Mouse (Mus musculus): Measurements from ENCODE around the gene Lig1.
A peak's percentile ranks its signal among the peaks of the same experiment; 100 is the strongest.

Gene Lig1

DNA sequence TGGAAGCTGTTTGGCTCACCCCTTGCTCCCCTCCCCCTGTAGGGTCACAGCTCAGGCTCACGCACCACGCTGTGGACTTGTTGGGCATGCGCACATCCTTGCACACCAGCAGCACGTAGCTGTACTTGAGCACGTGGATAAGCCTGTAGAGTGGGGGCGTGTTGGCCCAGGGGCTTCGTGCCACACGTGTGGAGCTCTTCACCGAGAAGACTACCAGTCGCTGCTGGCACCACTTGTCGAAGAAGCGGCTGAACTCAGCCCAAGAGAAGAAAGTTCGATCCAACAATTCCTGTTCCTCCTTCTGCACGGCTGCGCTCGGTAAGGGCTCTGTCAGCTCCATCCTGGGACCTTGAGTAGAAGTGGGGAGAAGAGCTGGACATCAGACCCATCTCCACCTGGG is at the start of gene Lig1:
TSS of gene Lig1 (plus strand) at position 203 of the 400 bp plus-strand sequence.
- no peak for DNase-seq (ENCODE audit: extremely low spot score, low spot score)

DNA sequence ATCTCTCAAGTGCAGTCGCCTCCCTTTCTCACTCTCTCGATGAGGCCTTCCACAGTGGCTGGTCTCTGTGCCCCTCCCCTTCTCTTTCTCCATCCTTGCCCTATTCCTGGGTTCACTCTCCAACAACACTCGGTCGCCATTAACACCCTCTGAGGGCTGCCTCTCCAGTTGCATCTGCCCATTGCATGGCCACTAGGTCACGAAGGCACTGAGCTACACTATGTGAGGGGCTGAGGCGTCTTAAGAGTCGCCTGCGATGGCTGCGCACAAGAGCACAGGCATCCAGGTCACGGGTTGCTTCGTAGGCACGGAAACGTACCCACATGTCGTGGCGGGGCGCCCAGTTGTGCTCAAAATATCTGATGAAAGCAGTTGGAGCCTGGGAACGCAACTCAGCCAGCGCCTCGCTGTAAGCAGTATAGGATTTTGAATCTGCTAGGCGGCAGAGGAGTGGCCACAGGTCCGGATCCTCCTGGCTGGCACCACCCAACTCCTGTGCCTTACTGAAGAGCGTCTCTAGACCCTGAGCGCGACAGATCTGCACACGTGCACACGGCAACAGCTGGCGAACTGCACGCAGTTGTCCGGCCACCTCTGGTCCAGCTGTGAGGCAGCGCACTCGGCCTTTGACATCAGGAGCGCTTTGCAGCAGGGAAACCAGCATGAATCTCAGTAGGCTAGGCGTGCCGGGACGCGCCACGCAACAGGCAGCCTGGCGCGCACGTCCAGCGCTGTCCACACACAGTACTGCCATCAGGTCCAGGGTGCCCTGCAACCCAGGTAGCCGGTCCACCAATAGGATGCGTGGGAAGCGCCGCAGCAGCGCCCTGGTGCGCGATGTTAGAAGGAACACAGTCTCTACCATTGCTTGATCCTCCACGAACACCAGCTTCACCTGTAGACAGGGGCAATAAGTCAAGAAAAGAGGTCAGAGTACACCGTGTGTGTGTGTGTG is 16.1 kb upstream of the Lig1 start:
- no peak for DNase-seq (ENCODE audit: extremely low spot score, low spot score)

DNA sequence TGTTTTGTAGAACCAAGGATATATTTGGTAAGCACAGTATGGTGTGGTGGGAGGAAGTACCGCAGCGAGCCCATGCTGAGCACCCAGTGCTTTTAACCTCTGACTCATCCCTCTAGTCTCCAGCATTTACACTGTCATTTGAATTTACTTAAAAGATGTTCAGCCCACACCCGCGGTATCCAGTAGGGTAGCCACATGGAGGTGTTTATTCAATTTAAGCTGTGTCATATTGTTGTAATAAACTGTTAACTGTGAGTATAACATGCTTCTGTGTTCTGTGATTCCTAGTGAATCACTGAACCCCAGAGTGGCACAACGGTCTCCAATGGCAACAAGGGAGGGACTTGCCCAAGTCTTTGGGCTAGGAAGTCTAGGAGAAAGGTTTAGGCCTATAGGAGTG is 13.2 kb upstream of the Lig1 start:
- DNase-seq (ENCODE audit: extremely low spot score, low spot score): no peak

DNA sequence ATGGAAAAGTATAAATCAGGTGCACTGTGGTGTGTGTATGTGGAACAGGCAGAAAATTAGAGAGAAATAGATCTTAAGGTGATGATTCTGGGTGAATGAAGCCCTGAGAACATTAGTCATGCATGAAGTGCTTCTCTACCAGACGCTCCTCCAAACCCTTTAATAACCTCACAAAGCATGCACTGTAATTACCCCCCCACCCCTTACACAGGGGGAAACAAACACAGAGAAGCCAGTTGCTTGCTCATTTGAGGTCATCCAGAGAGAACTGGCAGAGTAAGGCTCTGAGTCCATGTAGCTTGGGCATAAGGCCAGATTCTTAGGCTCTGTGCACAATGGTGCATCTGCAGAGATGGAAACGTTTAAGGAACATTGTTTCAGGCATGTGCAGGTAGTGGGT is 12.7 kb upstream of the Lig1 start:
- DNase-seq (ENCODE audit: extremely low spot score, low spot score): no peak

DNA sequence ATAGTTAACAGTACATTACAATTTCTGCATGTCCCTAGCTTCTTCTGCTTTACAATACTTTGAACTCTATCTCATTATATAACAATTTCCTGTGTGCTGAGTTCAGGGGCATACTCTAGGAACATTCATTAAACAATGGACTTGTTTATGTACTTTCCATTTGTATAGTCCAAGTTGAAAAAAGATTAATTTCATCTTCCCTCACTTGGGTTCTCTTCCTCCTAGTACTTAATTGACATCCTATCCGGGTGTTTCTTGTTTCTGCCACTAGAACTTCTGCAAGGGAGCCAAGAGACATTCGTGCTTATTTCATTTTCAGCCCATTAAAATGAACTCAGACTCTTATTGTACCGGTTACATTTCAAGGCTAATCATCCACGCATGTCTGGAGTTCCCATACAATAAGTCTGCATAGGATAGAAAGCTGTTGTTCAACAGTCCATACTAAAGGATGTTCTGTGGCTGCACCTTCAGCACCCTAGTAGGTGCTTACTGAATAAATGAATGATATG is 8.3 kb upstream of the Lig1 start:
- DNase-seq (ENCODE audit: extremely low spot score, low spot score): no peak

DNA sequence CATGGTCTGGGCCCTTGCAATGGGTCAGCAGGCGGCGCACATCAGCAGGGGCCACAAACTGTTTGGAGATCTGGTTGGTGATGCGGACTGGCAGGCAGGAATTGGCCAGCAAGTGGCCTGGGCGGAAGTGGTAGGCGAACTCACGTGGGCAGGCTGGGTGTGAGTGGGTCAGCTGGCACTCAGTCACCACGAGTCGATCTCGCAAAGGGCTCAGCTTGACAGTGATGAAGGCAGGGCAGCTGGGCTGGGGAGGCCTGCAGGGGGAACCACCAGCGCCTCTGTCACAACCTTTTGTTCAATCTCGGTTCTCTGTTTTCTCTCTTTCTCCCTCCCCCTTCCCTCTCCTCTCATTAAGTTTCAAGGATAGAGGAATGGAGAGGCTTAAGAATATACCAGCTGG is 7.7 kb upstream of the Lig1 start:
- no peak for DNase-seq (ENCODE audit: extremely low spot score, low spot score)

DNA sequence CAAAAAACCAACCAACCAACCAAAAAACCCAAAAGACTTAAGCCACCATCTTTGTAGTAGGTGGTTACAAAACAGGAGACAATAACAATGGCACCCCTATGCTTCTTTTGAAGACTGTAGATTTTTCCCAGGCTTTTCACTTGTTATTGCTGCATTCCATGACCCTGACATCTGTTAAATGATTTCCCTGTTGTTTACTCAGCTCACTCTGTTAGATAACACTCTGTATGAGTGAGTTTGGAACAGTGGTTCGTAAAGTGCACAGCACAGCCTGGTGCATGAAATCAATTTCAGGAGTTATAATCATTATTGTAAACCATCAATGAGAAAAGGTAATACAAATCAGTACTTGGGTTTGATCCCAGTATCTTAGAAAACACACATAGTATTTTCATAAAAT is 5.4 kb upstream of the Lig1 start:
- DNase-seq (ENCODE audit: extremely low spot score, low spot score): no peak

DNA sequence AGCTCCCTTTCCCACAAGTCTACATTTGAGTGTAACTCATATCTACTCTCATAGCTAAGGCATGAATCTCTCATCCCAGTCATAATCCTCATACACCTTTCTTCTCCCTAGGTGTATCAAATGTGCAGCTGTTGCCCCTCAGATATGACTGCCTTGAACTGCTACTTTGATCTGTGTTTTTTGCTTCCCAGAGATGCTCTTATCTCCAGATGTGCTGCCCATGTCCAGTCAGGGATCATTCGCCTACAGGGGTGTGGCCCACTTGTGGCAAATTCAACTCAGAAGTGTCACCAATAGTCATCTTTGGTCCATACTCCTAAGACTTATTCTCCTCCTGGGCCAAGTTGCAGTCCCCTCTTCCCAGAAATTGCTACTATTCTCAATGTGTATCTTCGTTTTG is 750 bp downstream of the Lig1 start:
- DNase-seq (ENCODE audit: extremely low spot score, low spot score): no peak

DNA sequence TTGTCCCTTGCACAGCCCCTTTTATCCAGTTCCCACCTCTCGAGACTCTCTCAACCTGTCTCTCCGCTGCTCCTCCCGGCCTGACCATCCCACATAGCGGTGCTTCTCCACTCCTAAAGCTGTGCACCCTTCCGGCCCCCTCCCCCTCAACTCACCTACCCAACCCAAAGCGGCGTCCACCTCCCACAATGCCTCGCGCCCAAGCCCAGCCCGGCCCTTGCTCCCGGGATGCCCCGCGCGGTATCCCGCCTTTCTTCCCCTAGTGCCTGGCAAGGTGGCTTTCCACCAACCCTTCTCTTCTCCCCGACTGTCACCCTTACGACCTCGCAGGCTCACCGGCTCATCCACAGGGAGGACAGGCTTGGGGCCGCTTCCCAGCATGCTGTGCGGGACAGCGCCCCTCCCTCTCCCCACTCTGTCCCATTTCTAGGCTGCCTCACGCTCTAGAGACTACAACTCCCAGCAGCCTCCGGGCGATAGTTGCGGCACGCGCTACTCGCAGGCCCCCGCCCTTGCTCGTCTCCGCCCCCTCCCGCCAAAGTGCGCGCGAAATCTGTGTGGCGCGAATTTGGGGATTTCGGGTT is 1.3 kb downstream of the Lig1 start, which contains the start of gene Zswim9:
TSS of gene Zswim9 (minus strand) at position 414 of the 584 bp plus-strand sequence.
- DNase-seq (ENCODE audit: extremely low spot score, low spot score): peak; percentile 93

DNA sequence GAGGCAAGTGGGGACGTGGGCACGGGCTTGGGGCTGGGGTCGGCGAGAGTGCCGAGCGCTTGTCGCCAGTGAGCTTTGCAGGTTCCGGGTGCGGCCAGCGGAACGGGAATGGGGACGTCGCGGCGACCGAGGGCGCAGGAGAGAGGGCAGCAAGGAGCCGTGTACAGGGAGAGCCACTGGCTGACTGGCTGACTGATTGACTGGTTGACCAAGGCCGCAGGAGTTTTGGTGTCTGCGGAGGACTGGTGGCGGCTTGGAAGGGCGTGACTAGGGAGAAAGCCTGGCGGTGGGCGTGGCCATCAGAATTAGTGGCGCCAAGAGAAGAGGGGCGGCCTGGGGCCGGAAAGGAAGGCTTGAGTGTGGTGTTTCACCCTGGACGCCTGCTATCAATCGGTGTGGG is 1.9 kb downstream of the Lig1 start:
- peak; percentile 17 for DNase-seq (ENCODE audit: extremely low spot score, low spot score)

DNA sequence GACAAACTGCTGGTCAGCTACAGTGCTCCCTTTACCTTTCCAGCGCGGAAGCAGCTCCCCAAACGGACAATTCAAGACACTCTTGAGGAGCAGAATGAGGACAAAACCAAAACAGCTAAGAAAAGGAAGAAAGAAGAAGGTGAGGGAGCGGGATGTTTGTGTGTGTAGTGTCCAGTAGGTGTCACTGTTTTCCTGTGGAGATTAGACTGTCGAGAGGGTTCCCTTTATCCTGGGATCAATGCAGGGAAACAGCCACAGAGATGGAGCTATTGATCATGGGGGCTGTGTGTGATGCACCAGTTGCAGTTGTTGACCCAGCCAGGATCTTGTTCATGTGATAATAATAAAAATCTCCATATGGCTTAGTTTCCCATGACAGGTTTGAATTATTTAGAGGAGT is 11.5 kb downstream of the Lig1 start:
- DNase-seq (ENCODE audit: extremely low spot score, low spot score): no peak

DNA sequence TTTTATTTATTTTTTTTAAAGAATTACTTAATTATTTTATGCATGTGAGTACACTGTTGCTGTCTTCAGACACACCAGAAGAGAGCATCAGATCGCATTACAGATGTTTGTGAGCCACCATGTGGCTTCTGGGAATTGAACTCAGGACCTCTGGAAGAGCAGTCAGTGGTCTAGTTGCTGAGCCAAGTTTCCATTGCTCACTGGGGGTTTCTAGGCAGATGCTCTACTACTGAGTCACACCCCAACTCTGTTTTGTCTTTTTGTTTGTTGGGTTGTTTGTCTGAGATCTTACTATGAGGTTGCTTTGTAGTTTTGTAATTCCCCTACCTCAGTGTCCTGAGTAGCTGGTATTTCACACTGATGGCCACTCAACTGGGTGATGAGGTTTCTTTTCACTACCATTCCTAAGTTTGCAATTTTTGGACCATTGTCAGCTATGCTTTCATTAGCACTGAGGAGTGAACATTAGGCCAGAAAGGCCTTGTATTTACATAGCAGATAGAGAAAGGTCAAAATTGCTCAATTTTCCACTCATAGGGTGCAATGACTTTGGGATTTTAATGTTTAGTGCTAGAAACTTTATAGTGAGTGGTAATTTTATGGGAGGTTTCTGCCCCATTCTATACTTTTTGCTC is 13.1 kb downstream of the Lig1 start:
- no peak for DNase-seq (ENCODE audit: extremely low spot score, low spot score)

DNA sequence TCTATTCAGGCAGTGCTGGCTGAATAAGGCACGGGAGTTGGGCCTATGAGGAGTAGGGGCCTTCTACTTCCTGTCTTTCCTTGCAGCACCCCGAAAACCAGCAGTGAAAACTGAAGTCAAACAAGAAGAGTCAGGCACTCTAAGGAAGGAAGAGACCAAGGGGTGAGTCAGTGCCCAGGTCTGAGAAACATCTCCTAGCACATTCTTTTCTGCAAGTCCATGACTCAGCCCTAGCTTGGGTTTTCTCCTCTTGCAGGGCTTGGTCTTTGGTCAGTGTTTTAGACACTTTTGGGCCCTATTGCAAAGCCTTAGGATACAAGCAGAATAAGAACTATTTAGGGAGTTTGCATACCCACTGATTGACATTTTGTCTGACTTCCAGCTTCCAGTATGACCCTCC is 14.3 kb downstream of the Lig1 start:
- no peak for DNase-seq (ENCODE audit: extremely low spot score, low spot score)

DNA sequence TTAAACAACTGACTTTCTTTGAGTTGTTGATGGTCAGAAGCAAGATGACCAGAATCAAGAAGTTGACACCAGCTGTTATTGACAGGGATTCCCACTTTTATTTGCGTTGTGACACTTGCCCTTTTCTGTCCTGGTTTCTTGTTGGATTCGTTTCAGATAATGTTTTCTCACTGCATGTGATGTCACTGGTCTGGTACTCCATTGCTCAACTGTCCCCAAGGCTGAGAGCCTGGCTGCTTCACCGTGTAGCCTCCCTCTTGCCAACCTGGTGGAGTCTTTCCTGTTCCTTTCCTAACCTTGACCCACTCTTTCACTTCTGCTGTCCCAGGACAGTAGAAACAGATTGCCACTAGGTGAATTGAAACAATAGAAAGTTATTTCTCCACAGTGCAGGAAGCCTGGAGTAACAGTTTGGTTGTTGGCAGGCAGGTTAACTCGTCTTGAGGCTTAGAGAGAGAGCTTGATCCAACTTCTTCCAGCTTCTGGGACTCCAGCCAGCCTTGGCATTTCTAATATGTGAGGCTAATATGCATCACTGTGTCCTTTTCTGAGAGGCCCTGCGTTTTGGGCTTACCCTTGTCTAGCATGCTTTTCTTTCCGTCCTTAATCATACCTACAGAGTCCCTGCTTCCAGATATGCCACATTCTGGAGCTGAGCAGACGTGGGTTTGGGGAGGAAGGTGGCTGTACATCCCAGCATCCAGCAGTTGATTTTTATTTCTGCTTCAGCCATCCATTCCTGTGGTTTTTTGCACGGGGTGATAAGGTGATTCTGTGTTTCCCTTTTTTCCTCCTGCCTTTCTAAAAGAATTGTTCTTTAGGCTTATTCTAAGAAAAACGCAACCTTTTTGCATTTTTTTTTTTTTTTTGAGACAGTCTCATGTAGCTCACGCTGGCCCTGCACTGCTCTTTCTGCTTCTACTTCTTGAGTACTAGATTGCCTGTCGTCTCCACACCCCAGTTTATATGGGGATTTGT is 17.1 kb downstream of the Lig1 start:
- no peak for DNase-seq (ENCODE audit: extremely low spot score, low spot score)

DNA sequence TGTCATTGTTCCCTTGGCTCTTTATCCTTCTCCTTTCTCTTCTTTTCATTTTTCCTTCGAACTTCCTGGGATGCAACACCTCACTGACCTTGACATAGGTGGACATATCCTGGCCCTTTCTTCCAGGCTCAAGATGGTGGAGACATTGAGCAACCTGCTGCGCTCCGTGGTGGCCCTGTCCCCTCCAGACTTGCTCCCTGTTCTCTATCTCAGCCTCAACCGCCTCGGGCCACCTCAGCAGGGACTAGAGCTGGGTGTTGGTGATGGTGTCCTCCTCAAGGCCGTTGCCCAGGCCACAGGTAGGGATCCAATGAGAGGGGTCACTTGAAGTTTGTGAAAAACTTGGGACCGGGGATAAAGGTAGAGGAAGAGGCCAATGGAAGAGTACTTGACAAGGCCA is 18.2 kb downstream of the Lig1 start:
- no peak for DNase-seq (ENCODE audit: extremely low spot score, low spot score)

DNA sequence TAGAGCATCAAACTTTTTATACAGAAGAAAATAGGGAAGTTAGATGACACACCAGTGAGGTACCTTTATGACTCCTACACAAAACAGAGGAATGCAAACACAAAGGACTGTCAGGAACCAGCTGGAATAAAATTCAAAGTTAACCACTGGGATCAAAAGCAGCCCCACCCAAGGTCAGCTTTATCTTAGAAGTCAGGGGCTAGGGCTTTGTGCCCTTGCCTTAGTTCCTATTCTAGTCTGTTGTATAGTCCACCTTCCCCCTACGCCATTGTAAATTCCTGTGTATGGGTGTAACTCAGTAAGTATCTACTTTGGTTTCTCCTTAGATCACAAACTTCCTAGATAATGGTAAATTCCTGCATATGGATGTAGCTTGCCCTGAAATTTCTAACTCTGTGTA is 20.6 kb downstream of the Lig1 start:
- no peak for DNase-seq (ENCODE audit: extremely low spot score, low spot score)

DNA sequence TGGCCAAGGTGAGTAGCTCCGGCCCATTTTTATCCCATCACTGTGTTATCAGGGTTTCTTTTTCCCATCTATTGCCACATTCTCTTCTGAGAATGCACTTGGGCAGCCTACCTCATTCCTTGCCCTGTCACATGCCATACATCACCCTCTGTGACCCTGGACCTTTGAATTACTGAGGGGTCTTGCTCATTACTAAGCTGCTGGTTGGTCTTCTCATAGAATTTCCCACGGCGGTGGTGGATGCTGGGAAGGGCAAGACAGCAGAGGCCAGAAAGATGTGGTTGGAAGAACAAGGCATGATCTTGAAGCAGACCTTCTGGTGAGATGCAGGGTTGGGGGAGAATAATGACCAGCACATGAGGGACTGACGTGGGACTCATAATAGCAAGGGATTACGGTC is 21.7 kb downstream of the Lig1 start:
- DNase-seq (ENCODE audit: extremely low spot score, low spot score): no peak

DNA sequence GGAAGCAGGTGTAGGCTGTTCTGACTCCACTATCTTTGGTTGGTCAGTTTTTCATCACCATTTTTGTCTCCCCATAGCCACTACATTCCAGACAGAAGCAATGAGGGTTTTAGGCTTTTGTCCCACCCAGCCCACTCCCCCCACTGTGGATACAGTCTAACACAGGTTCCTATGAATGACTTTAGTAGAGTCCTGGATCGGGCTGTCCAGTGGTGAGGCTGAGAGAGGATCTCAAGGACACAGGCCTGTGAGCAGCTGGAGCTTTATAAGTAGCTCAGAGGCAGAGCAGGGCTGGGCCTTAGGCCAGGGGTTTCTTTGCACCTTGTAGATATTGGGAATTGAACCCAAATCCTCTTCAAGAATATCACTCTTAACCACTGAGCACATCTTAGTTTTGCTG is 24.6 kb downstream of the Lig1 start:
- DNase-seq (ENCODE audit: extremely low spot score, low spot score): no peak

DNA sequence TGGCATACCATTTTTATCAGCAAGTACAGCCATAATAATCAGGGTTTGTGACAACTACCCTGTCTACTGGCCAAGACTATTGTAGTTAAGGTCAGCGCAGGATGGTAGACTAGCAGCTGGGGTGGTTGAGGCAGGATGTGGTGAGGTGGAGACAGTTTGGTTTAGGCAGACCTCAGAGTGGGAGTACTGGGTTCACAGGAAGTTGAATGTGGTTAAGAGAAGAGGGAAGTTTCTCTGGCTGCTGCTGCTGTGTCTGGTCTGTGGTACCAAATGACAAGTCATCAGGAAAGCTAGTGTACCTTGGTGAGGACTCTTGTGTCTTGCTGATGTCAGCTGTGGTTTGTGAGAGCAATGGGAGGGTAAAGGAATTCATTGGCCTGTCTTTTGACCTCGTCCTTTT is 25.7 kb downstream of the Lig1 start:
- DNase-seq (ENCODE audit: extremely low spot score, low spot score): no peak

DNA sequence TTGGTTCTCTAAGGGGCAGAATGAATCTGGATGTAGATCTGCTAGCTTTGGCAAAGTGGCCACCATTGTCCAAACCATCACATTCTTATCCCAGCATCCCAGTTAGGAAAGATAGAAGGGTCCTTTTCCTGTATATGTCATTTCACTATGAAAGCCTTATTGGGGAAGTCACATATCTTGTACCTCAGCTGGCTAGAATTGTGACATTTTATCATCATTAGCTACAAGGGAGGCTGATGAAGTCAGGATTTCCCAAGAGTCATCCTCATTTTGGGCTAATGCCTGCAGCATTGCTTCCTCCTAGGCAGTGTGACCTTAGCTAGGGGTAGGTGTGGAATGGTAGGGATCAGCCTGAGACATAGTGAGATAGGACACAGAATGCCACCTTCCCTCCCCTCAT is 26.3 kb downstream of the Lig1 start:
- DNase-seq (ENCODE audit: extremely low spot score, low spot score): no peak

DNA sequence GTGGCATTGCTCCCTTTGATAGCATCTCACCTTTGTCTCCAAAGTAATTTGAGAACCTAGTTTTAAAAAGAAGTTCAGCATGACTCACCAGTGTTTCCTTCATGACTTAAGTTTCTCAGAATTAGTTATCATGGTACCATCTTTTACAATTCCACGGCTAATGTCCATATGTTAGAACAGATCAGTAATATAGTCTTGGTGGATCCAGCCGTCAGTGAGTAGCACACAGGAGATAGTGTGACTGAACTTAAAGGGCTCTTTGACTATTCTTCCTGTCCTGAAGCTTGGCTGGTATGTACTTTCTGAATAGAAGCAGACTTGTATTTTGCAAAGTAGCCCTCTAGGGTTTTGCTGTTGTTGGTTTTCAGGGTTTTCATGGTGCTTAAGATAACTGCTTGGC is 32.3 kb downstream of the Lig1 start:
- no peak for DNase-seq (ENCODE audit: extremely low spot score, low spot score)
